Mouse (Mus musculus): ENCODE results near the gene St6galnac3.

DNA sequence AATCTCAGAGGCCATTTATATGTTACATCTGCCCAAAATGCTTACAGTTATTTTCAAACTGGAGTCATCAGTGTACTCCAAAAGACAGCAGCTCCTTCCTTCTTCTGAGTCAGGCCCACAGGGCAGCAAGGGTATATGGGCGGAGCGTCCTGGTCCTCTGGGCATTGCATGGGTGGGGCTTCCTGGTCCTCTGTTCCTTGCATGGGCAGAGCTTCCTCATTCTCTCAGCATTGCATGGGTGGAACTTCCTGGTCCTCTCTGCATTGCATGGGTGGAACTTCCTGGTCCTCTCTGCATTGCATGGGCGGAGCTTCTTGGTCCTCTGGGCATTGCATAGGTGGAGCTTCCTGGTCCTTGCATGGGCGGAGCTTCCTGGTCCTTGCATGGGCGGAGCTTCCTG is 432.1 kb downstream of the St6galnac3 start:
- TF ChIP-seq CTCF (IDR thresholded peaks at IDR 0.05; ENCODE audit: borderline replicate concordance, insufficient read depth, low read length) (no peak), POLR2A (IDR thresholded peaks at IDR 0.05; ENCODE audit: low read depth, low read length) (no peak)

Data from embryonic fibroblast, embryonic 13.5 days (primary cell).